Mouse (Mus musculus) skeletal muscle tissue, adult 2 months (tissue): ENCODE measurements around the gene Nob1.
A peak's percentile ranks its signal among the peaks of the same experiment; 100 is the strongest.

Source experiments
- DNase-seq: peaks from one replicate; pipeline ENCODE4 v3.0.0-alpha.2; 2012; ENCODE audit warnings: low read depth, low spot score

Nob1 gene

GRCm38 (mm10) chr8:107424597-107425229 lies at the start of gene Nob1:
Gene Nob1, minus strand, starts transcription at chr8:107425051.
- peak; percentile 98 for DNase-seq

GRCm38 (mm10) chr8:107473369-107473768 lies 48.5 kb upstream of the Nob1 start:
- DNase-seq = no peak

GRCm38 (mm10) chr8:107472403-107473100 lies 47.7 kb upstream of the Nob1 start:
- DNase-seq = no peak

GRCm38 (mm10) chr8:107470302-107470701 lies 45.5 kb upstream of the Nob1 start:
- no peak for DNase-seq

- DNase-seq = no peak
Observed at GRCm38 (mm10) chr8:107468811-107469302, 44.0 kb upstream of the Nob1 start.

- no peak for DNase-seq
Observed at GRCm38 (mm10) chr8:107466642-107467041, 41.8 kb upstream of the Nob1 start.

GRCm38 (mm10) chr8:107465332-107465990 lies 40.6 kb upstream of the Nob1 start:
- no peak for DNase-seq

GRCm38 (mm10) chr8:107462423-107462822 lies 37.6 kb upstream of the Nob1 start:
- no peak for DNase-seq

GRCm38 (mm10) chr8:107458281-107458680 lies 33.4 kb upstream of the Nob1 start:
- no peak for DNase-seq

GRCm38 (mm10) chr8:107457725-107458124 lies 32.9 kb upstream of the Nob1 start:
- no peak for DNase-seq

GRCm38 (mm10) chr8:107455268-107455667 lies 30.4 kb upstream of the Nob1 start:
- peak; percentile 45 for DNase-seq

GRCm38 (mm10) chr8:107453386-107453785 lies 28.5 kb upstream of the Nob1 start:
- DNase-seq = no peak

- DNase-seq = no peak
Observed at GRCm38 (mm10) chr8:107451414-107452066, 26.7 kb upstream of the Nob1 start.

GRCm38 (mm10) chr8:107449655-107450054 lies 24.8 kb upstream of the Nob1 start:
- DNase-seq = no peak

GRCm38 (mm10) chr8:107449130-107449529 lies 24.3 kb upstream of the Nob1 start:
- no peak for DNase-seq

GRCm38 (mm10) chr8:107448382-107448889 lies 23.6 kb upstream of the Nob1 start:
- DNase-seq = no peak

- no peak for DNase-seq
Observed at GRCm38 (mm10) chr8:107447713-107448112, 22.9 kb upstream of the Nob1 start.

GRCm38 (mm10) chr8:107444626-107445025 lies 19.8 kb upstream of the Nob1 start:
- DNase-seq = no peak

GRCm38 (mm10) chr8:107439880-107440625 lies 15.2 kb upstream of the Nob1 start:
- no peak for DNase-seq

GRCm38 (mm10) chr8:107437711-107438110 lies 12.9 kb upstream of the Nob1 start:
- DNase-seq = no peak

GRCm38 (mm10) chr8:107436841-107437421 lies 12.1 kb upstream of the Nob1 start:
- DNase-seq = peak; percentile 24
